Mouse (Mus musculus) testis, adult 2 months (tissue): ENCODE data around the gene Dek. TPM values are rescaled to one million over a fixed set of nuclear protein-coding genes. Genes with fewer than 3 reads are reported as not detected.
A peak's percentile ranks its signal among the peaks of the same experiment; 100 is the strongest.

Source experiments
- H3K27ac ChIP-seq: fragments of 200-500 bp; 2 replicates; pipeline ENCODE4 v1.5.1; 2012; ENCODE audit warnings: low read depth, low read length; ENCODE audit not compliant: control insufficient read depth, insufficient read depth
- H3K27me3 ChIP-seq: fragments of 200-500 bp; 2 replicates; pipeline ENCODE4 v1.6.1; 2012; ENCODE audit warnings: mild to moderate bottlenecking, low read length, moderate library complexity; ENCODE audit not compliant: control insufficient read depth, insufficient read depth
- H3K36me3 ChIP-seq: fragments of 200-500 bp; 2 replicates; pipeline ENCODE4 v1.6.1; 2012; ENCODE audit warnings: mild to moderate bottlenecking, low read length; ENCODE audit not compliant: control insufficient read depth, insufficient read depth
- H3K4me1 ChIP-seq: fragments of 200-500 bp; 2 replicates; pipeline ENCODE4 v1.6.1; 2012; ENCODE audit warnings: low read length; ENCODE audit not compliant: control insufficient read depth, insufficient read depth
- H3K4me3 ChIP-seq: fragments of 200-500 bp; 2 replicates; pipeline ENCODE4 v1.5.1; 2012; ENCODE audit warnings: low read depth, mild to moderate bottlenecking, low read length, moderate library complexity, mixed read lengths; ENCODE audit not compliant: control insufficient read depth
- CTCF ChIP-seq: fragments of 200-500 bp; IDR thresholded peaks from 2 replicates; pipeline ENCODE4 v1.5.1; 2012; ENCODE audit warnings: low read depth, mild to moderate bottlenecking, inconsistent platforms, low read length, moderate library complexity; ENCODE audit not compliant: control insufficient read depth, insufficient read depth, insufficient replicate concordance
- POLR2A ChIP-seq: fragments of 200-500 bp; IDR thresholded peaks from 2 replicates; pipeline ENCODE4 v1.6.1; 2012; ENCODE audit warnings: low read depth, mild to moderate bottlenecking, inconsistent platforms, low read length, moderate library complexity; ENCODE audit not compliant: control insufficient read depth
- polyA plus RNA-seq: library from polyadenylated mRNA; depleted of rRNA; stranded (reverse); fragments of >200 nt; gene quantifications from 2 replicates; pipeline ENCODE4 v1.2.3, GENCODE M21; 2012

Dek gene
- polyA plus RNA-seq, 1 experiment, result 6.5 TPM

DNA sequence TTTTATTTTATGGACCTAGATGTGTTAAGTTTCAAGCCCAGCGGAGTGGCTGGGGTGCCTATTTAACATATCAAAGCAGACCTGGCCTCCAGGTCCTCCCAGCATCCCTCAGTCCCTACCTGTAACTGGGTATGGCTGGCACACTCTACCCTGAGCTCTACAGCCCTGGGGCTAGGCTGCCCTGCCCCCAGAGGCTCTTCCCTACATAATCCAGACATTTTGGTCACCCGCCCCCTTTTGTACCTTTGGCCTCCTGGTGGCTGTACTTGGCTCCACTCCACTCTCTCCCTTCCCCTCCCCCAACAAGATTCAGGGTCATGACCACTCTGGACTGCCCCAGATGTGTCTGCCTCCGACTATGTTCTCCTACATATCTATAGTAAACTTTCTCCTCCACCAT, 18.4 kb upstream of the Dek start:
- no peak overlapping the region for H3K27ac ChIP-seq
- H3K4me3 ChIP-seq, result no peak overlapping the region
- peaks cover 12% of the 10 kb centered on the region for H3K4me1 ChIP-seq
- H3K36me3 ChIP-seq, result no peaks in the 10 kb centered on the region
- TF ChIP-seq POLR2A, result no peak
- TF ChIP-seq CTCF, result no peak
- no peaks in the 10 kb centered on the region for H3K27me3 ChIP-seq

DNA sequence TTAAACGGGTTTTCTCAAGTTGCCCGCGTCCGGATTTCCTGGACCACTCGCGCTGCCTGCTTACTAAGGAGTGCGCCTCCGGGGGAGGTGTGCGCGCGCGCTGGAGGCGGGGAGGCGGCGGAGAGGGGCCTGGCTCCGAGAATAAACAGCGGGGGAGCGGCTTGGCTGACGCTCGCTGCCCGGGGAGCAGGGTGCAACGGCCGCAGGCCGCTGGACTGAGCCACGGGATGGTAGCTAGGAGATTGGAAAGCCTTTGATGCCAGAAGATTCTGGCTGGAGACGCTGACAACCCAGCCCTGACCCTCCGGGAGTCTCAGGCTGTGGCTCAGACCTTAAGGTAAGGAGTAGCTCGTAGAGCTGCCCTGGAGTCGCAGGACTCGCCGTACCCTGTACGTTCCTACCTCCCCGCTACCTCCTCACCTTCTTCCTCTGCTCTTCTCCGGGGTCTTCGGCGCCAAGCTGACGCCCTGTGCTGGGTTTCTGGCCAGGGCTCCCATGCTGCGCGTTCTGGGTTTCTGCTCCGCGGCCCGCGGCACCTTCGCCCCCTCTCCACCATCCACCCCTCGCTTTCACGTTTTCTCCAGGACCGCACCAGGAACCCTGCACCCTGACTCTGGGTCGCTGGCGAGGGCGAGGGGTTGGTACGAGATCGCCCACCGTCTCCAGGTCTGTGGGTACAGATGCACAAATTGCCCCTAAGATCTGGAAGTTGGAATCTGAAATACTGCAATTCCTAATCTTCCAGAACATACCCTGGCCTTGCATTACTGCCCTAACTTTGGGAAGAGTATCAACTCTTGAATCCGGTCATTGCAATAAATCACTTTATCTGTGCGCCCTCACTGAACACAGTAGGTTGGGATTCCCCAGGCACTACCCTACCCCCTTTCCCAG, 16.8 kb upstream of the Dek start, which contains the start of gene Rnf144b:
Rnf144b (plus strand) TSS at position 120 of the 894 bp plus-strand sequence.
- peak within 1 kb of the TSS; percentile 67 for H3K27ac ChIP-seq
- no peaks in the 10 kb centered on the region for H3K27me3 ChIP-seq
- H3K36me3 ChIP-seq, result no peaks in the 10 kb centered on the region
- TF ChIP-seq CTCF (no peak), POLR2A (no peak)
- peaks cover 12% of the 10 kb centered on the region for H3K4me1 ChIP-seq
- H3K4me3 ChIP-seq, result peak within 1 kb of the TSS; percentile 82

DNA sequence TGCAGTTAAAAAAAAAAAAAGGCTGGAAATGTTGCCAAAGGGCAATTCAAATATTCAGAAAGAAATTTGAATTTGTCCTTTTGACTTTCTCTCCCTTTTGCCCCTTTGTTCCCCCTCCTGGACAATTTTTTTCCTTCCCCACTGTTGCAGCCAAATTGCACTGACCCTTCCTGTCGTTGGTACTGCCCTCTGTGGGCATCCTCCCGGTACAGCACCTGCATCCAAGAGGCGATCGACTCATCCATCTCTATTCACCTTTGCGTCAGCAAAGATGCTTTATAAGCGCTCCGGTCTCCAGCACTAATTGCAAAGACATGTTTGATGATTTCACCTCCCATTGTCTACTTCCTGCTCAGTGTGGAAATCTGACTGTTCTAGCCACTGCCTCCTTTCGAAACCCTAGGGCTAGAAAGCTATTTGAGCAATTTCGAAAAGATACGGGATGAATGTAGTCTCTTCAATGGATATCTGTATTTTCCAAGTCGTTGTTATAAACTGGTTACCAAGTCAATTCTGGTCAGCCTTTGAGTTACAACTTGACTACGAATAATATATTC, 15.4 kb upstream of the Dek start:
- TF ChIP-seq CTCF, result peak; percentile 29; the same call in 1 of the 2 replicates
- no peak for TF ChIP-seq POLR2A
- Histone ChIP-seq H3K27me3 (no peaks in the 10 kb centered on the region), H3K4me1 (peaks cover 12% of the 10 kb centered on the region), H3K27ac (no peak overlapping the region), H3K36me3 (no peaks in the 10 kb centered on the region), H3K4me3 (no peak overlapping the region)

- no peaks in the 10 kb centered on the region for H3K27me3 ChIP-seq
- no peaks in the 10 kb centered on the region for H3K36me3 ChIP-seq
- no peak overlapping the region for H3K27ac ChIP-seq
- peaks cover 3% of the 10 kb centered on the region for H3K4me1 ChIP-seq
- TF ChIP-seq POLR2A, result no peak
- no peak for TF ChIP-seq CTCF
- H3K4me3 ChIP-seq, result no peak overlapping the region
Observed at GRCm38 (mm10) chr13:47116000-47116399, 10.0 kb upstream of the Dek start.

GRCm38 (mm10) chr13:47112924-47113323, 6.9 kb upstream of the Dek start:
- Histone ChIP-seq H3K36me3 (no peaks in the 10 kb centered on the region), H3K4me3 (no peak overlapping the region), H3K27me3 (no peaks in the 10 kb centered on the region), H3K4me1 (no peaks in the 10 kb centered on the region), H3K27ac (no peak overlapping the region)
- no peak for TF ChIP-seq CTCF

DNA sequence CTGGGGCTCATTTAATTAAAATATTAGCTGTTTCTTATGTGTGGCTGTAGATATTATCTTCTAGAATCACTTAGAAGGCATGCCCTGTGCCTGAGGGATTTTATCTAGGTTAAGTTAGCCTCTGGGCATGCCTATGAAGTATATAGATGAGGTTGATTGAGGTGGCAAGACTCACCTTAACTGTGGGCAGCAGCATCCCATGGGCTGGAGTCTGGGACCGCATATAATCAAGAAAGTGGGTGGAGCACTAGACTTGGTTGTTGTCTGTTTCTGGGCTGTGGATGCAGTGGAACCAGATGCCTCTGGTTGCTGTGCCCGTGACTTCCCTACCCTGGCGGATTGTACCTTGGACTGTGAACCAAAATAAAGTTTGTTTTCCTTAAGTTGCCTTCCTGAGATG, 6.1 kb upstream of the Dek start:
- H3K27ac ChIP-seq, result no peak overlapping the region
- TF ChIP-seq POLR2A (no peak), CTCF (no peak)
- no peaks in the 10 kb centered on the region for H3K36me3 ChIP-seq
- H3K4me1 ChIP-seq, result no peaks in the 10 kb centered on the region
- no peak overlapping the region for H3K4me3 ChIP-seq
- no peaks in the 10 kb centered on the region for H3K27me3 ChIP-seq

DNA sequence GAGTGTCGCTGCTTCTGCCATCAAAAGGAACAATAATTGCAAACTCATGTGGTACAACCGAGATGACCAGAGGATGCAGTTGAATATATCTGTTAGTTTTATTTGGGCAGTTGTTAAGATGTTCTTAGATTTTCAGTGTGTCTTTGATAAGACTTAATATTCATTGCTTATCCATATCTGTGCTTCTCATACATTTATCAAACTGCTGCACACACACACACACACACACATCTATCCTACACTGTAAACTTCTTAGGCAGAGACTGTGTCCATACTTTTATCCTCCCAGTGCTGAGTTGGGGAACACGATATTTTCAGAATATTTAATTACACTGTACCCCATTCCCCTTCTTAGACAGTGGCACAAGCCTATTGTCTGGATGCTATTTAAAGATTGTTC, 5.2 kb upstream of the Dek start:
- no peak overlapping the region for H3K27ac ChIP-seq
- H3K4me1 ChIP-seq, result no peaks in the 10 kb centered on the region
- H3K4me3 ChIP-seq, result no peak overlapping the region
- no peaks in the 10 kb centered on the region for H3K27me3 ChIP-seq
- TF ChIP-seq CTCF (no peak), POLR2A (no peak)
- no peaks in the 10 kb centered on the region for H3K36me3 ChIP-seq
